Mouse (Mus musculus) spleen, adult 2 months (tissue): ENCODE data around the gene Zc3hav1. TPM values are rescaled to one million over a fixed set of nuclear protein-coding genes. Genes with fewer than 3 reads are reported as not detected.

ENCODE experiments used
- DNase-seq, 2 experiments: peaks; one replicate each; pipeline versions ENCODE4 v3.0.0 to v3.0.0-alpha.2; 2012 to 2021; ENCODE audit warnings: low spot score in 2 of 2, low read depth in 1 of 2
- H3K27ac ChIP-seq: fragments of 200-500 bp; 2 replicates; pipeline ENCODE4 v1.5.1; 2012; ENCODE audit warnings: low read length, inconsistent platforms; ENCODE audit not compliant: insufficient read depth
- H3K27me3 ChIP-seq: fragments of 200-500 bp; 2 replicates; pipeline ENCODE4 v1.6.1; 2012; ENCODE audit warnings: mild to moderate bottlenecking, moderate library complexity, low read length, inconsistent platforms; ENCODE audit not compliant: control insufficient read depth, insufficient read depth
- H3K36me3 ChIP-seq: fragments of 200-500 bp; 2 replicates; pipeline ENCODE4 v1.6.1; 2012; ENCODE audit warnings: mild to moderate bottlenecking, low read length, inconsistent platforms; ENCODE audit not compliant: control insufficient read depth, insufficient read depth
- H3K4me1 ChIP-seq: fragments of 200-500 bp; 2 replicates; pipeline ENCODE4 v1.6.1; 2011; ENCODE audit warnings: inconsistent platforms; ENCODE audit not compliant: control insufficient read depth, insufficient read depth, insufficient read length
- H3K4me3 ChIP-seq: fragments of 200-500 bp; 2 replicates; pipeline ENCODE4 v1.5.1; 2011; ENCODE audit warnings: mild to moderate bottlenecking, inconsistent platforms; ENCODE audit not compliant: insufficient read depth, insufficient read length; ENCODE audit errors: extremely low read depth
- CTCF ChIP-seq: fragments of 200-500 bp; IDR thresholded peaks from 2 replicates; pipeline ENCODE4 v1.5.1; 2011; ENCODE audit warnings: mild to moderate bottlenecking, inconsistent platforms; ENCODE audit not compliant: insufficient read depth, insufficient read length, insufficient replicate concordance; ENCODE audit errors: extremely low read depth
- POLR2A ChIP-seq: fragments of 200-500 bp; IDR thresholded peaks from 2 replicates; pipeline ENCODE4 v1.6.1; 2011; ENCODE audit warnings: low read depth, low read length, inconsistent platforms
- WGBS: fragments of 180-500 bp; shearing (Covaris S2); methylation state at CpG from one replicate; pipeline ENCODE4 v1.1.7; 2018; 5-methylcytosine and 5-hydroxymethylcytosine counted together
- polyA plus RNA-seq: library from polyadenylated mRNA; depleted of rRNA; stranded (reverse); fragments of >200 nt; gene quantifications from 2 replicates; pipeline ENCODE4 v1.2.3, GENCODE M21; 2012

The Zc3hav1 gene
- polyA plus RNA-seq, 1 experiment, result 40.7 TPM

- 29% methylated on average over 3 of the region's 3 CpGs for whole genome bisulfite sequencing
- peaks cover 17% of the 10 kb centered on the region for H3K36me3 ChIP-seq
- H3K27ac ChIP-seq, result peak overlapping the region; percentile 78
- peaks cover 23% of the 10 kb centered on the region for H3K4me1 ChIP-seq
- no peaks in the 10 kb centered on the region for H3K27me3 ChIP-seq
- no peak for DNase-seq
- no peak overlapping the region for H3K4me3 ChIP-seq
- no peak for TF ChIP-seq POLR2A
- no peak for TF ChIP-seq CTCF
Observed at GRCm38 (mm10) chr6:38343581-38343980, 10.8 kb downstream of the Zc3hav1 start.

- peak overlapping the region; percentile 57; the same call in 1 of the 2 replicates for H3K4me3 ChIP-seq
- H3K36me3 ChIP-seq, result peaks cover 24% of the 10 kb centered on the region
- no peak for DNase-seq
- H3K27ac ChIP-seq, result peak overlapping the region; percentile 88
- 16% methylated on average over 8 of the region's 8 CpGs for WGBS
- peaks cover 23% of the 10 kb centered on the region; the same call in 1 of the 2 replicates for H3K4me1 ChIP-seq
- TF ChIP-seq POLR2A, result no peak
- no peak for TF ChIP-seq CTCF
- H3K27me3 ChIP-seq, result no peaks in the 10 kb centered on the region
Observed at GRCm38 (mm10) chr6:38342666-38342992, 11.8 kb downstream of the Zc3hav1 start.

- 18% methylated on average over 11 of the region's 11 CpGs for WGBS
- Histone ChIP-seq H3K27ac (peak overlapping the region; percentile 88), H3K4me3 (peak overlapping the region; percentile 57), H3K4me1 (peaks cover 21% of the 10 kb centered on the region; the same call in 1 of the 2 replicates), H3K27me3 (no peaks in the 10 kb centered on the region), H3K36me3 (peaks cover 27% of the 10 kb centered on the region)
- TF ChIP-seq POLR2A (no peak), CTCF (no peak)
- DNase-seq, result no peak
Observed at GRCm38 (mm10) chr6:38341751-38342665, 12.4 kb downstream of the Zc3hav1 start.

GRCm38 (mm10) chr6:38339078-38339477 lies 15.3 kb downstream of the Zc3hav1 start:
- no peak for DNase-seq
- Histone ChIP-seq H3K36me3 (peaks cover 51% of the 10 kb centered on the region), H3K4me3 (no peak overlapping the region), H3K27ac (no peak overlapping the region), H3K4me1 (peaks cover 13% of the 10 kb centered on the region; the same call in 1 of the 2 replicates), H3K27me3 (no peaks in the 10 kb centered on the region)
- WGBS, result 76% methylated on average over 2 of the region's 2 CpGs
- TF ChIP-seq CTCF, result no peak
- TF ChIP-seq POLR2A, result no peak

- no peak for DNase-seq
- no peak overlapping the region for H3K27ac ChIP-seq
- H3K4me1 ChIP-seq, result peaks cover 8% of the 10 kb centered on the region; the same call in 1 of the 2 replicates
- peaks cover 61% of the 10 kb centered on the region for H3K36me3 ChIP-seq
- 72% methylated on average over 6 of the region's 6 CpGs for WGBS
- H3K27me3 ChIP-seq, result no peaks in the 10 kb centered on the region
- TF ChIP-seq CTCF (no peak), POLR2A (no peak)
- no peak overlapping the region for H3K4me3 ChIP-seq
Observed at GRCm38 (mm10) chr6:38337951-38338350, 16.5 kb downstream of the Zc3hav1 start.

GRCm38 (mm10) chr6:38337166-38337705 lies 17.2 kb downstream of the Zc3hav1 start:
- Histone ChIP-seq H3K27ac (no peak overlapping the region), H3K36me3 (peaks cover 68% of the 10 kb centered on the region), H3K27me3 (no peaks in the 10 kb centered on the region), H3K4me3 (no peak overlapping the region), H3K4me1 (peaks cover 8% of the 10 kb centered on the region; the same call in 1 of the 2 replicates)
- whole genome bisulfite sequencing, result 91% methylated on average over 4 of the region's 4 CpGs
- TF ChIP-seq CTCF (0 out of 2 replicates have a peak, but pooled peaks have one; percentile 8), POLR2A (no peak)
- DNase-seq, result no peak

- DNase-seq, result no peak
- TF ChIP-seq POLR2A, result no peak
- TF ChIP-seq CTCF, result no peak
- WGBS, result 92% methylated on average over 6 of the region's 6 CpGs
- Histone ChIP-seq H3K27me3 (no peaks in the 10 kb centered on the region), H3K4me3 (no peak overlapping the region), H3K36me3 (peaks cover 78% of the 10 kb centered on the region), H3K4me1 (no peaks in the 10 kb centered on the region), H3K27ac (no peak overlapping the region)
Observed at GRCm38 (mm10) chr6:38335264-38335663, 19.1 kb downstream of the Zc3hav1 start.
